Mouse (Mus musculus) cerebellum, adult 11-12 months (tissue): ENCODE data around the gene Fam19a2.

Experiments used
- DNase-seq: peaks from one replicate; pipeline ENCODE4 v3.0.0; 2022

The Fam19a2 gene

DNA sequence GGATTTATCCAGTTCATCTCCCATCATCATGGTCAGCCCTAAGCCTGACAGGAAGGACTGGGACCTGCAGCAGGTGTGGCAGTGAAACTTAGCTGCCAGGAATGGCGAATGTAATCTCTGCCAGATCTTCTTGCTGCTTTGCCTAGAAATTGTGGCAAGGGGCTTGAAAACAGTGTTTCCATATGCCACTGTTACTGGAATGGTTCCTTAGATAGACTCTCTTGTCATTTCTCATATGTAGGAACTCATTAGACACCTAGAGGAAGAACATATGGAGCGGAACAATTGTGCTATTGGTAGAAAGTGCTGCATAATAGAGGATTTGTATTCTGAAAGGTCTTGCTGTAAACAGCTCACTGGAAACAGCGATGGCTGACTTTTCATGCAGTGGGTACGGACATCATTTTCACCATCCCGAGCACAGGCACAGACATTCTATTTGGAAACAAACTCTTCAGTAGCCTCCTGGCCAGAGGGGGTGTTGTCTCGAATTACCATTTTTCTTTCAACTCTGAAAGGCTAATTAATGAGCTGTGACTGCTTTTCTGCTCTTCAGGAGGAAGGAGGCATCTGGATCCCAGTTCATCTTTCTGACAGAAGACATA lies 488.0 kb downstream of the Fam19a2 start:
- DNase-seq = no peak

- DNase-seq = no peak
These were observed 489.0 kb downstream of the Fam19a2 start for GRCm38 (mm10) chr10:123752755-123753154.

GRCm38 (mm10) chr10:123753996-123754395 lies 490.2 kb downstream of the Fam19a2 start:
- no peak for DNase-seq

DNA sequence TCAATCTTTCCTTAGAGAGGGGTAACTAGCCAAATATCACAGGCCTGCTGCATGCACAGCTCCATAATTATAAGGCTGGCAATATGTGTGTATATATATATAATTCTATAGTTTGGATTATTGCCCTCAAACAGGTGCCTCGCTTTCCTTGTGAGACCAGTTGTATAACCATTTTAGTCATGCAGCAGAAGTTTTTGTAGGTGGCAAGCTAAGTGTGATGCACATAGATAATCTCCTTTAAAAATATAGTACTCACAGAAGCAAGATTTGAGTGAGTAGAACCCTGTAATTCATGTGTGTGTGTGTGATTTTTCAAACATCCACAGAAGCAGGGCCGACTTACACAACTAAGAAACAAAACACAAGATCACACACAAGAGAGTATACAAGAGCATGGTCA lies 525.6 kb downstream of the Fam19a2 start:
- no peak for DNase-seq
